Mouse (Mus musculus): ENCODE measurements around the gene Espn.

GRCm38 (mm10) chr4:152074548-152074947, 77.6 kb downstream of the Espn start:
- TF ChIP-seq POLR2A (IDR thresholded peaks at IDR 0.05; ENCODE audit: control insufficient read depth in 1 of 2, insufficient read depth in 1 of 2, low read depth in 1 of 2, low read length in 2 of 2, poor library complexity in 1 of 2) (no peak), E2F4 (IDR thresholded peaks at IDR 0.05; ENCODE audit: borderline replicate concordance, low read depth, low read length) (no peak)

Data from MEL (cell line).